Mouse (Mus musculus): Measurements from ENCODE around the gene Diablo.
"Not testable (repeated sequence)": the region's sequence is repeated elsewhere in the genome, so short reads cannot be mapped to it uniquely, and the experiment has no call there.

Gene Diablo

GRCm38 (mm10) chr5:123523692-123524392, at the start of gene Diablo:
TSS of gene Diablo (minus strand) at chr5:123524176.
- peak; percentile 99 for DNase-seq

GRCm38 (mm10) chr5:123573362-123573761, 49.4 kb upstream of the Diablo start:
- DNase-seq = no peak

- DNase-seq = peak; percentile 99
These were observed 48.6 kb upstream of the Diablo start, which contains the start of gene Vps33a for GRCm38 (mm10) chr5:123572357-123573186. TSS of gene Vps33a (minus strand) at chr5:123573038.

- DNase-seq = no peak
These were observed 37.2 kb upstream of the Diablo start for GRCm38 (mm10) chr5:123561128-123561527.

- DNase-seq = no peak
These were observed 35.6 kb upstream of the Diablo start for GRCm38 (mm10) chr5:123559588-123559987.

GRCm38 (mm10) chr5:123556451-123556850, 32.5 kb upstream of the Diablo start:
- DNase-seq = peak; percentile 8

- DNase-seq = no peak
These were observed 31.7 kb upstream of the Diablo start for GRCm38 (mm10) chr5:123555693-123556092.

- DNase-seq = no peak
These were observed 9.8 kb upstream of the Diablo start for GRCm38 (mm10) chr5:123533801-123534200.

- no peak for DNase-seq
These were observed 6.1 kb upstream of the Diablo start for GRCm38 (mm10) chr5:123530056-123530455.

- DNase-seq = no peak
These were observed 4.7 kb upstream of the Diablo start for GRCm38 (mm10) chr5:123528641-123529040.

GRCm38 (mm10) chr5:123525916-123526495, 2.0 kb upstream of the Diablo start:
- DNase-seq = no peak

GRCm38 (mm10) chr5:123525281-123525680, 1.3 kb upstream of the Diablo start, which contains the start of gene Gm49027:
TSS of gene Gm49027 (minus strand) at chr5:123525488.
- DNase-seq = peak; percentile 37

GRCm38 (mm10) chr5:123524393-123524750, 396 bp upstream of the Diablo start:
- DNase-seq = no peak

GRCm38 (mm10) chr5:123522166-123522565, 1.8 kb downstream of the Diablo start:
- DNase-seq = no peak

- no peak for DNase-seq
These were observed 2.4 kb downstream of the Diablo start for GRCm38 (mm10) chr5:123521621-123522020.

GRCm38 (mm10) chr5:123520666-123521065, 3.3 kb downstream of the Diablo start:
- DNase-seq = no peak

GRCm38 (mm10) chr5:123514871-123515270, 9.1 kb downstream of the Diablo start:
- DNase-seq = no peak

GRCm38 (mm10) chr5:123512102-123512501, 11.9 kb downstream of the Diablo start:
- no peak for DNase-seq

GRCm38 (mm10) chr5:123511426-123511825, 12.6 kb downstream of the Diablo start:
- DNase-seq = not testable (repeated sequence)

GRCm38 (mm10) chr5:123510160-123510559, 13.8 kb downstream of the Diablo start, which contains the start of gene B3gnt4:
TSS of gene B3gnt4 (plus strand) at chr5:123510460.
- DNase-seq = no peak

- no peak for DNase-seq
These were observed 15.1 kb downstream of the Diablo start for GRCm38 (mm10) chr5:123508921-123509320.

GRCm38 (mm10) chr5:123507936-123508723, 15.8 kb downstream of the Diablo start:
- peak; percentile 88 for DNase-seq

- no peak for DNase-seq
These were observed 22.0 kb downstream of the Diablo start for GRCm38 (mm10) chr5:123501973-123502372.

All from lung, postnatal 36 days (tissue).